Mouse (Mus musculus): ENCODE data around the gene Mrnip. TPM values are rescaled to one million over a fixed set of nuclear protein-coding genes. Genes with fewer than 3 reads are reported as not detected.
A peak's percentile ranks its signal among the peaks of the same experiment; 100 is the strongest.
"Not testable (repeated sequence)": the region's sequence is repeated elsewhere in the genome, so short reads cannot be mapped to it uniquely, and the experiment has no call there.

The Mrnip gene
- 3.7 TPM in 1 of 2 replicates, not detected in the other for polyA plus RNA-seq (2012; ENCODE audit: insufficient read depth, low replicate concordance)

DNA sequence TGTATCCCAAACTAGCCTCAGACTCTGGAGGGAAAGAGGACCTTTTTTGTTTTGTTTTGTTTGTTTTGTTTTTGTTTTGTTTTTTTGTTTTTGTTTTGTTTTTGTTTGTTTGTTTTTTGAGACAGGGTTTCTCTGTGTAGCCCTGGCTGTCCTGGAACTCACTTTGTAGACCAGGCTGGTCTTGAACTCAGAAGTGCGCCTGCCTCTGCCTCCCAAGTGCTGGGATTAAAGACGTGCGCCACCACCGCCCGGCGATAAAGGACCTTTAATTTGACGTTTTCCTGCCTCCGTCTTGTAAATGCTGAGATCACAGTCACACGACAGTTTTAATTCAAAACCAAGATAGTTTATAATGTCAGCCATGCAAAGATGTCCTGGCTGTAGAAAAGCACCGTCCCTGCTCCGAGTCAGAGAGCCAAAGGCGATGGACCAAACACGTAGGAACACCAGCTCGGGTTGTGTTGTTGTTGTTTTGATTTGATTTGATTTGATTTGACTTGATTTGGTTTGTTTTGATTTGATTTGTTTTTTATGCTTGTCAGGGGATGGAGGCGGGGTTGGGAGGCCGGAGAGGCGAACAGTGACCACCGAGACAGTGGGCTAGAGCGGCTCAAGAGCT lies at the start of gene Mrnip:
TSS of gene Mrnip (plus strand) at position 334 of the 619 bp plus-strand sequence.
- Histone ChIP-seq H3K36me3 (replicated peaks; ENCODE audit: low read length) (peaks cover 58% of the 10 kb centered on the region), H3K4me1 (peaks cover 59% of the 10 kb centered on the region), H3K4me3 (replicated peaks) (peak within 1 kb of the TSS; percentile 96)
- not testable (repeated sequence) for H3K9me3 ChIP-seq; H3K27me3 ChIP-seq (replicated peaks)

DNA sequence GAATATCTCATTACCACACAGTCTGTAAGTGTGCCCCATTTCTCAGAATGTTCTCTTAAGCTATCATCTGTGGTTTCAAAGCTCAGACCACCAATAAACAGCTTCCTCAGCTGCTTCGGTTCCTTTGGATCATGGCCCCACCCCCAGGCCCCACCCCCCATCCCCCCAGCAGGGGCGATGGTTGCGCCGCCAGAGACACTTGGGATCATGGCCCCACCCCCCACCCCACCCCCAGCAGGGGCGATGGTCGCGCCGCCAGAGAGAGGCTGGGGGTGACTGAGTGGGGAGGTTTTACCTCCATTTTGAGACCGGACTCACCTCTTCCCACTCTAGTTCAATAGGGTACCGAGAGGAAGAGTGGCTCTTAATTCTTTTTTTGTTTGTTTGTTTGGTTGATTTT lies 46.5 kb upstream of the Mrnip start:
- Histone ChIP-seq H3K27me3 (replicated peaks) (peaks cover 17% of the 10 kb centered on the region), H3K4me3 (replicated peaks) (no peak overlapping the region), H3K4me1 (peaks cover 38% of the 10 kb centered on the region), H3K36me3 (replicated peaks; ENCODE audit: low read length) (peaks cover 3% of the 10 kb centered on the region), H3K9me3 (no peaks in the 10 kb centered on the region)
- no peak for TF ChIP-seq FLI1 (IDR thresholded peaks at IDR 0.05; ENCODE audit: low read length)
- no peak for TF ChIP-seq GATA1 (IDR thresholded peaks at IDR 0.05; ENCODE audit: borderline replicate concordance, low read length)

DNA sequence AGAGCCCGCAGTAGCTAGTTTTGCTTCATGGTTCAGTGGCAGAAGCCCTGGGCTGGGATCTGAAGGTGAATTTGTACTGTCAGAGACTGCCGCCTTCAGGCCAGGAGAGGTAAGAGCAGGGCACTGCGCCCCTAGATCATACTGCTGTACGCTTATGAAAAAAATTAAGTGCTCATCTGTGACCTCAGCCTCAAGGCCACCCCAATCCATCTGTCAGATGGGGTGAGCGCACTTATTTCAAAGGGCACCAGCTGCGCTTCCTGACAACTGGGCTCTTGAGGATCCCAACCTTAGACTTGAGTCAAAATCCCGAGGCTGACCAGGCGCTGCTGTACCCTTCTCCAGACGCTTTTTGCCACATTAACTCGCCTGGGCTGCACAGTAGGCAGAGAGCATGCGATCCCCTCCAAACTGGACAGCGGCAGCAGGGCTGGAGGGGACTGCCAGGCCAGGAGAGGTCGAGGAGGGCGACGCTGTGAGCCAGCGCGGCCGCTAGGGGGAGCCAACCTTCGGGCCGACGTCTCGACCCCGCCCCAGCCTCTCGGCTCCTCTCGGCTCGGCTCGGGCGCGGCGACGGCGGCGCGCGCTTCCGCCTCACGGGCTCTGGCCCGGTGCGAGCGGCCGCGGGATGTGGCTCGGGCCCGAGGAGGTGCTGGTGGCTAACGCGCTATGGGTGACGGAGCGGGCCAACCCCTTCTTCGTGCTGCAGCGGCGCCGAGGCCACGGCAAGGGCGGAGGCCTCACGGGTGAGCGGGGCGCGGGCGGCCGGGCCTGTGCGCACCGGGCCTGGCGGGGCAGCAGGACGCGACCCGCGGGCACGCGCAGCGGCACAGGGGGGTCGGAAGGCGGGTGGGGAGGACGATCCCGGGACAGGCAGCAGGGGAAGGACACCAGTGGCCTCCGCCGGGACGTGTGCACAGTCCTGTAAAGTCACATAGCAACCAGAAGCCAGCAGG lies 43.2 kb upstream of the Mrnip start, which contains the start of gene Tbc1d9b:
TSS of gene Tbc1d9b (plus strand) at position 586 of the 956 bp plus-strand sequence.
- Histone ChIP-seq H3K4me1 (peaks cover 63% of the 10 kb centered on the region), H3K27me3 (replicated peaks) (no peaks in the 10 kb centered on the region), H3K36me3 (replicated peaks; ENCODE audit: low read length) (peaks cover 15% of the 10 kb centered on the region), H3K4me3 (replicated peaks) (peak within 1 kb of the TSS; percentile 92), H3K9me3 (no peaks in the 10 kb centered on the region)
- TF ChIP-seq FLI1 (IDR thresholded peaks at IDR 0.05; ENCODE audit: low read length) (no peak), GATA1 (IDR thresholded peaks at IDR 0.05; ENCODE audit: borderline replicate concordance, low read length) (no peak)

DNA sequence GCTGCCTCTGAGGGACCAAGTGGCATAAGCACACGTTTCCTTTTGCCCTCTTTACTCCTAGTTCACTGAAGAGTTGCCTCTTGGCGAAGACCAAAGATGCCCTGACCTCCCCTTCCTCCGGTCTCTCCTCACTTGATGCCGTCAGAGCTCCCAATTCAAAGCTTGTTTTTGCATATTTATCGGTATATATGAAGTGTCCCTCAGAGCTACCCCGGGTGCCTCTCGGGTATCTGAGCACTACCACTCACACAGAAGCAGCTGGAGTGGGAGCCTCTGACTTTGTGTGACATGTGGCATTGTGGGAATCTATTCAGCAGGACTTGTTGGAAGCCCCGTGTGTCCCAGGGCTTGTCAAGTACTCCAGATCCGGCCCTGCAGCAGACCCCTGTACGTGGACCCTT lies 42.4 kb upstream of the Mrnip start:
- Histone ChIP-seq H3K27me3 (replicated peaks) (no peaks in the 10 kb centered on the region), H3K4me3 (replicated peaks) (peak overlapping the region; percentile 92), H3K36me3 (replicated peaks; ENCODE audit: low read length) (peaks cover 22% of the 10 kb centered on the region), H3K9me3 (no peaks in the 10 kb centered on the region), H3K4me1 (peaks cover 63% of the 10 kb centered on the region)
- no peak for TF ChIP-seq GATA1 (IDR thresholded peaks at IDR 0.05; ENCODE audit: borderline replicate concordance, low read length)
- no peak for TF ChIP-seq FLI1 (IDR thresholded peaks at IDR 0.05; ENCODE audit: low read length)

DNA sequence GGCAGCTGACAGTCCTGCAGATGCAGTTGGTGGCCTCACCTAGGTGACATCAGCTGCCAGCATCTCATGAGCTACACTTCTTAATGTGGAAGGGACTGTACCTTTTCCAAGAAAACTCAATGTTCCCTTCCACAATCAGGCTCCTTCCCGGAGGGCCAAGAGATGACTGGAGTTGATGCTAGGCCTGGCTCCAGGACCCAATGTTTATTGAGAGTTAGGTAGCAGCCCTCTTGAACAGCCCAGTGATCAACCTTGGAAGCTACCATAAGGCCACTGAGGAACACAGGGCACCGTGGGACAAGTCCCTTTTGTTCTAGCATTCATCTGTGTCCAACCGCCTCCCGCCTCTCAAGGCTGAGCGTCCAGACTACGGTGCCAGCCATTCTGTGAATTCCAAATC lies 42.0 kb upstream of the Mrnip start:
- Histone ChIP-seq H3K4me3 (replicated peaks) (peak overlapping the region; percentile 92), H3K9me3 (no peaks in the 10 kb centered on the region), H3K36me3 (replicated peaks; ENCODE audit: low read length) (peaks cover 27% of the 10 kb centered on the region), H3K4me1 (peaks cover 59% of the 10 kb centered on the region), H3K27me3 (replicated peaks) (no peaks in the 10 kb centered on the region)
- TF ChIP-seq FLI1 (IDR thresholded peaks at IDR 0.05; ENCODE audit: low read length) (no peak), GATA1 (IDR thresholded peaks at IDR 0.05; ENCODE audit: borderline replicate concordance, low read length) (no peak)

DNA sequence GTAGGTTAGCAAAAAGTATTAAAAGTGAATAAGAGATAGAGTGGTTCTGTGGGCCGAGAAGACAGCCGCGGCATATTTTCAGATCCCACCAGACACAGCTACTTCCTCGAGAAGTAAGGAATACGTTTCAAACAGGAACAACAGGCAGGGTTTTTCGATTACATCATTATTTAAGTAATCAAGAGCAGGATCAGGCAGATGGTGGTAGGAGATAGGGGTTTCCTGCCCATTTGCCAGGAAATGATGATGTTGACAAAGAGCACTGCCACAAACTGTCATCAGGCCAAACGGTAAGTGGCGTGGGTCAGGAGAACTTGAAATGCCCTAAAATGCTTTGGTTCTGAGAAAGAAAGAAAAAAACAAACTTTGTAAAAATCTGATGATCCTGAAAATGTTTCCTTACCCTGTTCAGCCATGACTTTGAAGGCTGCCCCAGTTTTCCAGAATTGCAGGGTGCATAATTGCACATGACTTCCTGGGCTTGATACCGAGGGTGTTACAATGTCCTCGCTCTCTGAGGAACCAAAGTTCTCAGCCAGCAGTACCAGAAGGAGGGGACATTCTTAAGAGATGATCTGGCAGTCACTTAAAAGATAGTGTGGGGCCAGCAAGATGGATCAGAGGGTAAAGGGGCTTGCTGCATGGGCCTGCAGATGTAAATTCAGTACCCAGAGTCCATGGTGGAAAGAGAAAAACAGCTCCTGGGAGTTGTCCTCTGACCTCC lies 39.9 kb upstream of the Mrnip start:
- Histone ChIP-seq H3K4me1 (peaks cover 63% of the 10 kb centered on the region), H3K36me3 (replicated peaks; ENCODE audit: low read length) (peaks cover 47% of the 10 kb centered on the region), H3K4me3 (replicated peaks) (peak overlapping the region; percentile 70), H3K27me3 (replicated peaks) (no peaks in the 10 kb centered on the region), H3K9me3 (no peaks in the 10 kb centered on the region)
- TF ChIP-seq GATA1 (IDR thresholded peaks at IDR 0.05; ENCODE audit: borderline replicate concordance, low read length) (no peak), FLI1 (IDR thresholded peaks at IDR 0.05; ENCODE audit: low read length) (no peak)

DNA sequence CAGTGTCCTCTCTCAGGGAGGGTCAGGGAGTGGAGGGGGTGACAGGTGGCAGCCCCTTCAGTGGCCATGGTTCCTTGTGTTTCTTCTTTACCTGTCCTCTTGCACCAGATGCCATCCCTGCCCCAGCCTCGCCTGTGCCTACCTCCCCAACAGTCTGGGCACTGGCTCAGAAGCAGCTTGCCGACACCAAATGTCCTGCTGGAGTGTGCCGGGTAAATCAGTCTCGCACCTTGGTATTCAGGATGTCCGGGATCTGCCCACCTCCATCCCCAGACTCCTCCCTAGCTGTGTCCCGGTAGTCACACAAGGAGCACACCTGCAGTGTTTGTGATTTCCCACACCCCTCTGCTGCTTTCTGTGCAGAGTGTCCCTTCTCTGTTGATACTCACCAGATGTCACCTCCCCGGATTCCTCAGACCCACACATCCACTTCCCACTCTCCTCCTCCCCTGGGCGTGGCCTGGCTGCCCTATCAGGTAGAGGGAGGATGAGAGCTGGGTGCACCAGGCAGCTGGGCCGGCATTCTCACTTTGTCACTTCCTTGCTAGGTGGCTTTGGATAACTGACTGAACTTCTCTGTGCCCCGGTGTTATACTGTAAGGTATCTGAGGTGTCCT lies 35.9 kb upstream of the Mrnip start:
- TF ChIP-seq FLI1 (IDR thresholded peaks at IDR 0.05; ENCODE audit: low read length) (no peak), GATA1 (IDR thresholded peaks at IDR 0.05; ENCODE audit: borderline replicate concordance, low read length) (no peak)
- H3K36me3 ChIP-seq (replicated peaks; ENCODE audit: low read length): peaks cover 84% of the 10 kb centered on the region

DNA sequence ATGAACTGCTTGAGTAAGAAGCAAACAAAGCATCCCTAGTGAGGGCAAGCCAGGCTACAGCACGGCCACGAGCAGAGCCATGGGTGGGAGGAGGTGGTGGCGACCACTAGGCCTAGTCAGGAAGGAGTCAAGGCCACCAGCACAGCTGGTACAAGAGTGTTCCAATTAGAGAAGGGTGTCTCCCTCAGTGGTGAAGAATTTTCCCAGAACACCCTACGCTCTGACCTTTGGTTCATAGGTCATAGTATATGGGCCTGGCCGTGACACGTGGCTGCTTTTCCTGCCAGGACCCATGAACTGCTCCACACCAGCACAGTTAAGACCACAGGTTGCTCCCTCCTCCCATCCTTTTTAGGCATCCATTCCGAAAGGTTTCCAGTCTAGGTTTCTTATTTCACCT lies 34.7 kb upstream of the Mrnip start:
- TF ChIP-seq FLI1 (IDR thresholded peaks at IDR 0.05; ENCODE audit: low read length) (no peak), GATA1 (IDR thresholded peaks at IDR 0.05; ENCODE audit: borderline replicate concordance, low read length) (no peak)
- H3K36me3 ChIP-seq (replicated peaks; ENCODE audit: low read length): peaks cover 93% of the 10 kb centered on the region

More for the DNA sequence above, 35.9 kb upstream of the Mrnip start:
- Histone ChIP-seq H3K4me1 (peaks cover 36% of the 10 kb centered on the region), H3K4me3 (replicated peaks) (no peak overlapping the region), H3K27me3 (replicated peaks) (no peaks in the 10 kb centered on the region), H3K9me3 (no peaks in the 10 kb centered on the region)

DNA sequence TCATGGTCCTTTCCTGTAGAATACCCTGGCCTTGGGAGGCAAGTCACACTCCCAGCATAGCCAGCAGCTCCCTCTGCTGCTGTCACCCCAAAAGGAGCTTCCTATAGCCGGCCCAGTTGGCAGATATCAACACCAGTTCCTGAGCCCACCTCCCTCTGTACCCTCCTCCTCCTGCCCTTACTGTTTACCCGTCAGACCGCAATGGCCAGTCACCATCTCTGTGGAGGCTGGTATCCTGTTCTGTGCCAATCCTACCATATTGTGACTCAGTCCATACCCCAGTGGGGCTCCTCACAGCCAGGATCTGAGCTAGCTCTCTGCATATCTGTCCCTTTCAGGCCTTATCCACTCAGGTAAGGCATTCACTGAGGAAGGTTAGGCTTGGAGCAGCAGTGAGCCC lies 28.7 kb upstream of the Mrnip start:
- Histone ChIP-seq H3K4me3 (replicated peaks) (no peak overlapping the region), H3K27me3 (replicated peaks) (no peaks in the 10 kb centered on the region), H3K4me1 (peaks cover 10% of the 10 kb centered on the region; the same call in 1 of the 2 replicates), H3K9me3 (no peaks in the 10 kb centered on the region), H3K36me3 (replicated peaks; ENCODE audit: low read length) (peaks cover 94% of the 10 kb centered on the region)
- TF ChIP-seq FLI1 (IDR thresholded peaks at IDR 0.05; ENCODE audit: low read length) (no peak), GATA1 (IDR thresholded peaks at IDR 0.05; ENCODE audit: borderline replicate concordance, low read length) (no peak)

More for the DNA sequence above, 34.7 kb upstream of the Mrnip start:
- Histone ChIP-seq H3K4me1 (peaks cover 24% of the 10 kb centered on the region), H3K4me3 (replicated peaks) (no peak overlapping the region), H3K27me3 (replicated peaks) (no peaks in the 10 kb centered on the region), H3K9me3 (no peaks in the 10 kb centered on the region)
